Mouse (Mus musculus) liver, adult 2 months (tissue): ENCODE results near the gene Mast2. TPM values are rescaled to one million over a fixed set of nuclear protein-coding genes. Genes with fewer than 3 reads are reported as not detected.

ENCODE experiments used
- DNase-seq: peaks from one replicate; pipeline ENCODE4 v3.0.0-alpha.2; 2011; ENCODE audit warnings: low read depth, low spot score; ENCODE audit errors: extremely low read depth
- H3K27ac ChIP-seq: fragments of 200-500 bp; replicated peaks from 2 replicates; pipeline ENCODE4 v1.5.1; 2012; ENCODE audit warnings: low read depth, mild to moderate bottlenecking, control low read depth, inconsistent platforms, low read length; ENCODE audit not compliant: insufficient read depth
- H3K27me3 ChIP-seq: fragments of 200-500 bp; 2 replicates; pipeline ENCODE4 v1.6.1; 2012; ENCODE audit warnings: mild to moderate bottlenecking, moderate library complexity, low read length, inconsistent platforms; ENCODE audit not compliant: control insufficient read depth, insufficient read depth
- H3K36me3 ChIP-seq: fragments of 200-500 bp; 2 replicates; pipeline ENCODE4 v1.6.1; 2012; ENCODE audit warnings: low read length, inconsistent platforms; ENCODE audit not compliant: control insufficient read depth, insufficient read depth
- H3K4me1 ChIP-seq: fragments of 200-500 bp; 2 replicates; pipeline ENCODE4 v1.6.1; 2011; ENCODE audit warnings: low read length; ENCODE audit not compliant: control insufficient read depth, insufficient read depth
- H3K4me3 ChIP-seq: fragments of 200-500 bp; 2 replicates; pipeline ENCODE4 v1.5.1; 2011; ENCODE audit warnings: low read depth, mild to moderate bottlenecking, control low read depth, low read length, moderate library complexity; ENCODE audit not compliant: insufficient read depth
- H3K79me2 ChIP-seq: fragments of 200-500 bp; 2 replicates; pipeline ENCODE4 v1.6.1; 2012; ENCODE audit warnings: inconsistent platforms, mild to moderate bottlenecking, low read length, moderate library complexity; ENCODE audit not compliant: control insufficient read depth, insufficient read depth
- H3K9ac ChIP-seq: fragments of 200-500 bp; 2 replicates; pipeline ENCODE4 v1.6.1; 2012; ENCODE audit warnings: low read depth, mild to moderate bottlenecking, control low read depth, inconsistent platforms, low read length
- CTCF ChIP-seq: fragments of 200-500 bp; IDR thresholded peaks from 2 replicates; pipeline ENCODE4 v1.5.1; 2011; ENCODE audit warnings: low read depth, low read length, control low read depth
- POLR2A ChIP-seq: fragments of 200-500 bp; IDR thresholded peaks from 2 replicates; pipeline ENCODE4 v1.6.1; 2011; ENCODE audit warnings: low read length, control low read depth; ENCODE audit not compliant: insufficient read depth; ENCODE audit errors: extremely low read depth
- WGBS: fragments of 180-500 bp; shearing (Covaris S2); methylation state at CpG from one replicate; pipeline ENCODE4 v1.1.7; 2018; 5-methylcytosine and 5-hydroxymethylcytosine counted together
- polyA plus RNA-seq: library from polyadenylated mRNA; depleted of rRNA; stranded (reverse); fragments of >200 nt; gene quantifications from 2 replicates; pipeline ENCODE4 v1.2.3, GENCODE M21; 2012
- total RNA-seq: library from RNA; depleted of rRNA; stranded (reverse); fragments of >200 nt; gene quantifications from 2 replicates; pipeline ENCODE4 v1.2.3, GENCODE M21; 2014

Gene Mast2
- total and polyA plus RNA-seq, 2 experiments: 3.9 to 20.6 TPM

GRCm38 (mm10) chr4:116405955-116406351 lies 58.0 kb downstream of the Mast2 start:
- TF ChIP-seq POLR2A (no peak), CTCF (no peak)
- DNase-seq: no peak
- no peak overlapping the region for H3K9ac ChIP-seq

GRCm38 (mm10) chr4:116405276-116405954 lies 58.6 kb downstream of the Mast2 start:
- DNase-seq: peak; percentile 21
- no peak for TF ChIP-seq POLR2A
- H3K27ac ChIP-seq: no peak overlapping the region
- no peaks in the 10 kb centered on the region for H3K36me3 ChIP-seq
- H3K4me1 ChIP-seq: peaks cover 2% of the 10 kb centered on the region; the same call in 1 of the 2 replicates
- no peaks in the 10 kb centered on the region for H3K79me2 ChIP-seq
- 48% methylated on average over 7 of the region's 7 CpGs for WGBS
- H3K4me3 ChIP-seq: no peak overlapping the region
- H3K9ac ChIP-seq: no peak overlapping the region
- H3K27me3 ChIP-seq: no peaks in the 10 kb centered on the region

More at GRCm38 (mm10) chr4:116405955-116406351, 58.0 kb downstream of the Mast2 start:
- WGBS: 67% methylated on average over 8 of the region's 8 CpGs
- Histone ChIP-seq H3K4me3 (no peak overlapping the region), H3K27me3 (no peaks in the 10 kb centered on the region), H3K27ac (no peak overlapping the region), H3K36me3 (peaks cover 2% of the 10 kb centered on the region; the same call in 1 of the 2 replicates), H3K4me1 (peaks cover 2% of the 10 kb centered on the region; the same call in 1 of the 2 replicates), H3K79me2 (peaks cover 3% of the 10 kb centered on the region; the same call in 1 of the 2 replicates)

DNA sequence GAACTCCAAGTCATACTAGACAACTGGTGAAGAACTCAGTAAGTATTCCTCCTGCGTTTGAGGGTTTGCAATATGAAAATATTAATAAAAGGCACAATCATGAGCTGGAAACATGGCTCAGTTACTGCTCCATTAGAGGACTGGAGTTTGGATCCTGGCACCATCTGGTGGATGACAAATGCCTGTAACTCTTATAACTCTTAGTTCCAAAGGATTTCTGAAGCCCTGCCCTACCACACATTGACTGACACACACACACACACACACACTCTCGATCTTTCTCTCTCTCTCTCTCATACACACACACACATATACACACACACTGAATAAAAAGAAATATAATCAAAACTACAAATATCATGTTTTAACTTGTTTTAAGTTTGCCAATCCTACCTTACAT lies 60.1 kb downstream of the Mast2 start:
- TF ChIP-seq CTCF (no peak), POLR2A (no peak)

DNA sequence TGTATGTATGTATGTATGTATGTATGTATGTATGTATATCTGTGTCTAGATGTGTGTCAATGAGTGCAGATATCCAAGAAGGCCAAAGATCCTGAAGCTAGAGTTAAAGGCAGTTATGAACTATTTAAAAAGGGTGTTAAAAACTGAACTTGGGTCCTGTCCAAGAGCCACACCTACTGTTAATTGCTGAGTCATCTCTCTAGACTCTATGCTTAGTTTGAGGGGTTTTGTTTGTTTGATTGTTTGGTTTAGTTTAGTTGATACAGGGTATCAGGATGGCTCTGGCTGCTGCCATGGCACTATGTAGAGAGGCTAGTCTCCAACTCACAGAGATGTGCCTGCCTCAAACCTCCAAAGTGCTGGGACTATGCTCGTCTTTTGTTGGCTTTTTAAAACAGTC lies 61.3 kb downstream of the Mast2 start:
- Histone ChIP-seq H3K36me3 (no peaks in the 10 kb centered on the region), H3K27ac (no peak overlapping the region), H3K27me3 (no peaks in the 10 kb centered on the region), H3K9ac (no peak overlapping the region), H3K4me3 (no peak overlapping the region), H3K4me1 (peaks cover 2% of the 10 kb centered on the region; the same call in 1 of the 2 replicates), H3K79me2 (no peaks in the 10 kb centered on the region)
- 98% methylated on average over 1 of the region's 1 CpGs for WGBS
- no peak for TF ChIP-seq POLR2A
- TF ChIP-seq CTCF: no peak
- no peak for DNase-seq

More for the DNA sequence above, 60.1 kb downstream of the Mast2 start:
- Histone ChIP-seq H3K27me3 (no peaks in the 10 kb centered on the region), H3K4me1 (peaks cover 2% of the 10 kb centered on the region; the same call in 1 of the 2 replicates), H3K36me3 (no peaks in the 10 kb centered on the region), H3K4me3 (no peak overlapping the region), H3K9ac (no peak overlapping the region), H3K79me2 (no peaks in the 10 kb centered on the region), H3K27ac (no peak overlapping the region)
- peak; percentile 42 for DNase-seq
- 75% methylated on average over 2 of the region's 2 CpGs for WGBS

DNA sequence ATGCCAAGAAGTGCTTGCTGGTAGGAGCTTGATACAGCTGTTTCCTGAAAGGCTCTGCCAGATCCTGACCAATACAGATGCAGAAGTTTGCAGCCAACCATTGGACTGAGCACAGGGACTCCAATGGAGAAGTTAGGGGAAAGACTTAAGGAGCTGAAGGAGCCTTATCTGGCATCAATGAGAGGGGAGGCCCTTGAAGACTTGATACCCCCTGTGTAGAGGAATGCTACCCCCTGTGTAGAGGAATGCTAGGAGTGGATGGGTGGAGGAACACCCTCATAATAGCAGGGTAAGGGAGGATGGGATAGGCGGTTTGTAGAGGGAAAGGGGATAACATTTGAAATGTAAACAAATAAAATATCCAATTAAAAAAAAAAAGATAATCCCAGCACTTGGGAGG lies 65.9 kb downstream of the Mast2 start:
- no peak overlapping the region for H3K9ac ChIP-seq
- H3K79me2 ChIP-seq: no peaks in the 10 kb centered on the region
- TF ChIP-seq CTCF (no peak), POLR2A (no peak)
- no peaks in the 10 kb centered on the region for H3K4me1 ChIP-seq
- H3K36me3 ChIP-seq: no peaks in the 10 kb centered on the region
- no peak for DNase-seq
- WGBS: 69% methylated on average over 1 of the region's 1 CpGs
- no peaks in the 10 kb centered on the region for H3K27me3 ChIP-seq
- no peak overlapping the region for H3K27ac ChIP-seq
- no peak overlapping the region for H3K4me3 ChIP-seq

DNA sequence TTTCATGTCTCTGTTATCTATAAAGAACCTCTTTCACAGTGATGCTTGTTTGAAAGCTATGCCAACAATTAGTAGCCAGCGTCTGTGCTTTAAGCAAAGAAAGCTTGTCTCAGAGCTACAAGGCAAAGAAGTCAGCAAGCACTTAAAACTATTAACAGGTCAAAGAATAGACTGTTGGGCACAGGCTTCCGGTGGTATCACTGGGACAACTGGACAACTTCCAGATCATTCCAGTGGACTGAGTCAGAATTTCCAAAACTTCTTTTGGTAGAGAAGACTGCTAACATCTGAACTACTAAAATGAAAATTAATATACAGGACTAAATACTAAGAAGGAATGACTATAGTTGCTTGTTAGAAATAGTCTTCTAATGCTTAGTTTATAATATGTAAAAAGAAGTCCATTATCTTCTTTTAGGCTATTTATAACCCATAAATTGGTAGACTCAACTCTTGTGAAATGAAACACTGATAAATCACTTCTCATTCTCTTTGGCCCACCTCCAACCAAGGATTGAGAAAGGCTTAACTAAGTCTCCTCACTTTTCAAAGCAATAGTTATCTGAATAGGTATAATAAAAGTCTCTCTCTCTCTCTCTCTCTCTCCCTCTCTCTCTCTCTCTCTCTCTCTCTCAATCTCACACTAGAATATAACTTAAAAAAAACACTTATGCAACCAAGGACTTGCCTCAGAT lies 85.9 kb downstream of the Mast2 start:
- TF ChIP-seq POLR2A: no peak
- no peak for TF ChIP-seq CTCF
- no peak overlapping the region for H3K9ac ChIP-seq
- H3K27me3 ChIP-seq: no peaks in the 10 kb centered on the region
- H3K79me2 ChIP-seq: no peaks in the 10 kb centered on the region
- H3K36me3 ChIP-seq: no peaks in the 10 kb centered on the region
- WGBS: 37% methylated on average over 2 of the region's 2 CpGs
- no peak overlapping the region for H3K4me3 ChIP-seq
- H3K27ac ChIP-seq: no peak overlapping the region
- DNase-seq: peak; percentile 53
- peaks cover 2% of the 10 kb centered on the region for H3K4me1 ChIP-seq
